Mouse (Mus musculus) frontal cortex, adult (tissue): ENCODE measurements at regions not wholly inside any gene's neighbourhood (a gene's known extent, or its start where the extent isn't known, plus 50 kb on each side); places are given as distances from the start of the nearest gene placed in this dataset.
"Not testable (repeated sequence)": the region's sequence is repeated elsewhere in the genome, so short reads cannot be mapped to it uniquely, and the experiment has no call there.

Experiments
- ATAC-seq: cut with Nextera tagmentation; 2 replicates; pipeline ENCODE4 v1.9.2; 2017; ENCODE audit warnings: mild to moderate bottlenecking, moderate library complexity, mixed read lengths; ENCODE audit not compliant: low TSS enrichment

GRCm38 (mm10) chr3:11094804-11095203 is 759.3 kb upstream of the Gm38303 start:
- no peak for ATAC-seq

DNA sequence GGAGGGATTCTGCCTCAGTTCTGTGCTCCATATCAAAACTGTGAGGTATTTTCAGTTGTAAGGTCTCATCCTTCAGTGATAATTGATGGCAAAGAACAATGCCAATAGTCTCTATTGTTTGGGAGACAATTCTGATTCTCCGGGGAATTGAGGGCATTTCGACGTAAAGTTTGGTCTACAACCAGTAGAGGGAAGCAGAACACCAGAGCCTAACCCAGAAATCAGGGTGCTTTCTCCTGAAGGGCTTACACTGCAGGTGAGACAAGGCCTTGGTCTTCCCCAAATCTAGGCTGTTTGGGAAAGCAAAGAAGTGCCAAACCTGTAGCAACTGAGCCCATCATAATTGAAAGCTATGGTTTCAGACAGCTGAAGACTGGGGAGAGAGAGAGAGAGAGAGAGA is 758.7 kb upstream of the Gm38303 start:
- peak; percentile 93 for ATAC-seq

DNA sequence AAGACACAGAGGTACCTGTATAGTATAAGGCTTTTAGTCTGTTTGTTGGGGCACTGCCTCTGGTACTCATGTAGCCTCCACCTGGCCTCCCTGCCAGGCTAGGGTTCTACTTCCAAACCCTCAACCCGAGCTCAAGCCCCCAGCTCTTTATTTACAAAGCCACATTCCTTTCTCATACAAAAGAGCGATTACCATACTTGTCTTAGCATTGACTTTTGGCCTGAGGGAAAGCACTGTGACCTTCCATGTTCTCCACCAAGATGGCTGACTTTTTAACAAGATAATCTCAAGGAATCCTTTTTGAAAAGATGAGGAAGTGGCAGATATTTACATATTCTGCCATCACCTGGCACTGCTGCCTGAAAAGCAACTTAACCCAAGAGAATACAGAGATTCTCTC is 747.8 kb upstream of the Gm38303 start:
- ATAC-seq = no peak

DNA sequence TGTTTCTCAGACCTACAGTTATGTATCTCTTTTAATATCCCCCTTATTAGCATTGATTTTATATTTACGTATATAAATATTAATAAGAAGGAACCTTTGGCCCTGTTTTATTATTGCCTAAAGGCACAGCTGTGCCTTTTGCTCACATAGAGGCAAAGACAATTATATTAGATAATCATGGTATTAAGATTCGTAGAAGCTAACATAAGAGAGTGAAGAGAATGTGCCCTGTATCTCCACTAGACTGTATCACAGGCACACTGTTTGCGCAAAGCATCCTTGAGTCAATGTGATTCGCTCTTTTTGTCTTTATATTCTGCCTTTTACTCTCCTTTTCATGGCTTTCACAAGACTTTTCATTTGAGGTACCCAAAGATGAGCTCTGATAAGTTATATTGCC is 738.5 kb upstream of the Gm38303 start:
- no peak for ATAC-seq

DNA sequence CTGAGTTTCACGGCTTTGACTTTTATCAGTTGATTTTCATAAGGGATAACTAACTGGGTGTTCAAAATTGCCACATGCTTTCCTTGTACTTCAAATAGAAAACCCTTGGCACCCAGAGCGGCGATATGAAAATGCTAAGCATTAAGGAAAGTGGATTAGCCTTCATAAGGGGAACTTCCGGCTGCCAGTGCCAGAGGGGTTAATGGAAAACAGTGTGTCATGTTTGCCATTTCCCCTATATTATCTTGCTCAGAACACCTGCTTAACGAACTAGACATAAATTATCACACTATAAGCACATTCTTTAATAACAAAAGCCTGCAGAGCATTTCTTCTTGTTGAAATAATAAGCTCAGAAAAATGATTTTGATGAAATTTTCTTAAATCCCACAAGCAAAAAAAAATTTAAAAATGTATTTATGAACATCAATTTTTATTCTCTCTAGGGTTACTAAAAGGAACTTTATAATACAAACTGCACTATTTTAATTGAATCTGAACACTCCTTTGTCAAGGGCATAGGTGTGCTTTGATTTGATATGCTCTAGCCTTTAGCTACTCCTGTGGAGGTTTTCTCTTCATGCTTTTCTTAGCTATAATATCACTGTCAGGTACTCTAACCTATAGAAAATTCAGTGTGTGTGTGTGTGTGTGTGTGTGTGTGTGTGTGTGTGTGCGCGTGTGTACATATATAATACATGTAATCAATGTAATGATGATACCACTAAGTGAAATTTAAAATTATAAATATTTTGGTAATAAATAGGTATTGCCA is 699.7 kb upstream of the Gm38303 start:
- ATAC-seq = no peak

DNA sequence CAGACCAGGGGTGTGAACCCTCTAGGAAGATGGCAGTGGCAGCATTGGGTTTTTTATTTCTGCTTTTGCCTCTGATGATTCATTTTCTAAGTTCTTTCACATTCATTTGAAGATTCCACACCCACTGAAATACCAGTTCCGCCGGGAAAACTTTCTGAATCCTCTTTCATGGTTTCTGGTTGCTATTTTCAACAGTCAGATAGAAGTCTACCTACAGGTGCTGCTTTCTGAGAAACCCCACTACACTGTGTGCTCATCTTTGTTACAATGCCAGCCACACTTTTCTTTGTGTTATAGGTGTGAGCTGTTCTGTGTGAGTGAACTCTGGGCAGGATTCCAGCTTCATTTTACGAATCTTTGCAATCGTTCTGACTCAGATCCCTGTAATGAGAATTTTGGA is 694.5 kb upstream of the Gm38303 start:
- ATAC-seq = peak; percentile 76

- no peak for ATAC-seq
Measured at GRCm38 (mm10) chr3:11024422-11024821, 688.9 kb upstream of the Gm38303 start.

GRCm38 (mm10) chr3:11020048-11020447 is 684.6 kb upstream of the Gm38303 start:
- ATAC-seq = no peak

DNA sequence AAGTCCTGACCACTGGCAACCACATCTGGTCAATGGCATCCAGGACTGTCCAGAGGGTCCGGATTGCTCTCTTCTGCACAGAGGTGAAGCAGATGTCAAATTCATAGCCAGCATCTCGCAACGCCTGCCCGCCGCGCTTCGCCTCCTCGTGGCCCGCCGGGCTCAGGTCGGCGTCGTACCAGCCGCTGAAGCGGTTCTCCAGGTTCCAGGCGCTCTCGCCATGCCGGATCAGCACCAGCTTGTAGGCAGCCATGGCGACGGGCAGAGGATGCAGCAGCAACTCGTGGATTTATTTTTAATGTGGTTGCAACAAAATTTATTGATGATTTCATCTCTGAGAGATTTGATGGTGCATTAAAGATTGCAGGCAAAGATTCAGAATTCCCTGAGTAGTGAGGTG is 679.4 kb upstream of the Gm38303 start:
- ATAC-seq = not testable (repeated sequence)

DNA sequence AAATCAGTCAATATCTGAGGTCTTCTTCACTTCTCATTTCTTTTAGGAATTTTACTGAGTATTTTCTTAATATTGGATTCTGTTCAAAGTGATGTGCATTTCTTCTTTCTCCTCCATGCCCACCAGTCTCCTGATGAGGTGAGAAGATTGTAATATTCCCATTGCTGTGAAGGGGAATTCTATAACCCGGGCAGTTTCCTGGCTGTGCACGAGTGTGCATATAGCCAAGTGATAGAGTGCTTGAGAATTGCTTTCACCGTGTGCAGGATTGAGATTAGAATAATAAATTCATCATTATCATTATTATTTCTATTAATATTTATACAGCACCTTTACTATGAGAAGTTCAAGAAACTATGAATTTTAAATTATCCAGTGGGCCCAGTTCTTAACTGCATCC is 671.9 kb upstream of the Gm38303 start:
- ATAC-seq = no peak

DNA sequence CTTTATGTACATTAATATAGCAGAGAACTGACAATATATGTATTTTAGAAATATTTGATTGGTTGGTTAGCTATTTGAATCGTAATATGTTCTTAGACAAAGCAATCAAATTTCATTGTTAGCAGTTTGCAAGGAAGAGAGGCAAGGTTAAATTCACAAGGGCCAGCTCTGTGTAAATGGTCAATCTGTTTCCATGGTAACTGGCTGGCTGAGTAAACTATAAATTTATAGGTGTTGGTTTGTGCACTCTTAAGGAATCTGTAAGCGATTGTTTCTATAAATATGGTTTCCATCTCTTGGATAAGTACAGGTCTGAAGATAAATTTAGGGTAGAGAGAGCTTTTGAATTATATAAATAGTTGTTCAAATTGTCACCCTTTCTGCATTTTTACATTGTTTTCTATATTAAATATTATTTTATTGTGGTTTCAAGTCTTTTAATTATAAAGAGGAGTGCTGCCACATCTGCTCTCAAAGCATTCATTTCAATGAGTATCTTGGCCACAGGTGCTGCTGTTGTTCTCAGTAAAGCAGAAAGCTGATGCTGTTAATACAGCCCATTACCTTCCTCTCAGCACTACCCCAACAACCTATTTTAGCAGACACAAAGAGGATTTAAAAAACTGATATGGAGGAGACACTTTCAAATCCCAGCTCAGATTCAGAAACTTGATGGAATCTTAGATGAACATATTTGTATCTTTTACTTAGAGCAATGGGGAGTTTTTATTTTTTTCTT is 671.2 kb upstream of the Gm38303 start:
- ATAC-seq = no peak

- no peak for ATAC-seq
Measured at GRCm38 (mm10) chr3:10978968-10979367, 643.5 kb upstream of the Gm38303 start.

- no peak for ATAC-seq
Measured at GRCm38 (mm10) chr3:10974429-10974828, 638.9 kb upstream of the Gm38303 start.

GRCm38 (mm10) chr3:10952583-10952982 is 617.1 kb upstream of the Gm38303 start:
- ATAC-seq = no peak

GRCm38 (mm10) chr3:10917056-10917455 is 581.6 kb upstream of the Gm38303 start:
- no peak for ATAC-seq

- ATAC-seq = peak; percentile 55; the same call in 1 of the 2 replicates
Measured at GRCm38 (mm10) chr3:10891981-10892380, 556.5 kb upstream of the Gm38303 start.
